Mouse (Mus musculus): Measurements from ENCODE around the gene Tstd1.

DNA sequence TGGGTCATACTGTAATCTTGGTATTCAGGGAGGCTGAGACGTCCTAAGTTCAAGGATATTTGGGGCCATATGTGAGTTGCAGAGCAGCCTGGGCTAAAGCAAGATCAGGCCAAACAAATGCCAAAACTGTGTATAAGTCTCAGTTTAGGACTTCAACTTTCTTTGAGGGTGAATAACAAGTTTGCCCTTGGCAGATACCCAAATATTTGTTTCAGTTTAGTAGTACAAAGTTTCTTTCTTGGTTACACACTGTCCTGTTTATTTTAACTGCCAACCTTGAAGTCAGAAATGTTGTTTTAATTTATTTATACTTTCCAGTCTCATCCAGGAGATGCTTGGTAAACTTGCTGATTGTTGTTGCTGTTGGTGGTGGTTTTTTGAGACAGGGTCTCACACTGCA, 17.3 kb downstream of the Tstd1 start:
- no peak for TF ChIP-seq CTCF (IDR thresholded peaks at IDR 0.05 in 2 of 3, conservative IDR thresholded peaks at IDR 0.05 in 1 of 3; ENCODE audit: control insufficient read depth in 1 of 3, insufficient read depth in 1 of 3, low read depth in 2 of 3, low read length in 3 of 3, poor library complexity in 1 of 3, severe bottlenecking in 1 of 3)
- no peak for TF ChIP-seq EP300 (IDR thresholded peaks at IDR 0.05; ENCODE audit: low read depth in 1 of 2, low read length in 2 of 2)
- no peak for TF ChIP-seq ZC3H11A (IDR thresholded peaks at IDR 0.05; ENCODE audit: low read depth, low read length)
- TF ChIP-seq POLR2A (IDR thresholded peaks at IDR 0.05; ENCODE audit: control insufficient read depth in 1 of 2, insufficient read depth in 1 of 2, low read depth in 1 of 2, low read length in 2 of 2, poor library complexity in 1 of 2): no peak
- no peak for TF ChIP-seq GABPA (IDR thresholded peaks at IDR 0.05; ENCODE audit: low read depth, low read length)
- no peak for TF ChIP-seq MAFK (IDR thresholded peaks at IDR 0.05; ENCODE audit: borderline replicate concordance, low read depth, low read length)
- no peak for TF ChIP-seq GATA1 (IDR thresholded peaks at IDR 0.05; ENCODE audit: low read depth, low read length)
- TF ChIP-seq MYC (IDR thresholded peaks at IDR 0.05; ENCODE audit: low read depth, low read length): no peak
